Mouse (Mus musculus) thymus, postnatal 10 days (tissue): ENCODE data around the gene Trnt1.

Experiments used
- DNase-seq, 2 experiments: peaks; one replicate each; pipeline ENCODE4 v3.0.0; 2021; ENCODE audit warnings: low spot score in 2 of 2

Trnt1 gene

DNA sequence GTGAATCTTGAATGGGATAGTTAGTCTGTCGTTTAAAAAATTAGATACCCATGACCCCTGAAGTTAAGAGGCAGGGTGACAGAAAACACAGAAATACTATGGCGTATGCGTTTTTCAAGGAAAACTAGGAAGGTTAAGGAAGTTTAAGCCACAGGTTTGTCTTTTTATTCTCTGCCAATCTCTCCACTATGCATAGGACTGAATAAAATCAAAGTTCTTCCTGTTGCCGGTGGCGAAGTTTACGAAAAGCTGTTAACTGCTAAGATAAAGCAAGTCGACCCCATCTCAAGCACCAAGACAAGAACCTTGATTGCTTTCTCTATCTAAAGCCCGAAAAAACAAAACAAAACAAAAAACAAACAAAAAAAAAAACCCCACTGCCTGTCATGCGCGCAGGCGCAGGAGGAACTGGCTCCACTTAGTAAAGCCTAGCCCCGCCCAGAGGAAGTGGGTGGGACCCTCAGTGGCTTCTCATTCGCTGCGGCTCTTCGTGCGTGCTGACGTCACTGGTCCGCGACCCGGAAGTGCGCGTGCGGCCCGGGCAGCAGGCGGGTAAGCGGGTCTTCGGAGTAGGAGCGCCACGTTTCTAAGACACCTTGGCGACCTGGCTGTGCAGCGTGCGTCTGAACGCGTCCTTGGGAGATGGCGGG is at the start of gene Trnt1:
Trnt1 (plus strand) TSS at position 481 of the 650 bp plus-strand sequence.
- peak; percentile 95 to 98 for DNase-seq

DNA sequence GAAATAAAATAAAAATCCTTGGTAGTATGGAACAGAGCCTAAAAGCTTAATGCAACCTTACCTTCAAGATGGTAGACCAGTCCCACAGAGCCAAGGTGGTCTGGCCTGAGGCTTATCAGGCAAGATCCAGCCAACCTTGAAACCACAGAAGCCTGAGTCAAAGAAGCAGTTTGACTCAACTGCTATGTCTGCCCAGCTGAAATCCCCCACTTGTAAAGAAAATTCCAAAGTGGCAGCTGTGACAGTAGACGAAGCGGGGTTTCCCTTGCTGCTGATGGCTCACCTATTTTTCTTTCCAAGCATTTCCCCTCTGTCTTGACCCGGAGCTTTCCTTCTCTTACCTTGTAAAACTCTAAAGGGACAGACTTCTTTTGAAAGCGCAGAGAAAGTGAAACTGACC is 43.3 kb upstream of the Trnt1 start:
- DNase-seq, result no peak

GRCm38 (mm10) chr6:106726078-106726477 is 42.8 kb upstream of the Trnt1 start:
- no peak for DNase-seq

- no peak for DNase-seq
Observed at GRCm38 (mm10) chr6:106727703-106728102, 41.2 kb upstream of the Trnt1 start.

GRCm38 (mm10) chr6:106729682-106730314 is 39.1 kb upstream of the Trnt1 start:
- DNase-seq, result no peak

DNA sequence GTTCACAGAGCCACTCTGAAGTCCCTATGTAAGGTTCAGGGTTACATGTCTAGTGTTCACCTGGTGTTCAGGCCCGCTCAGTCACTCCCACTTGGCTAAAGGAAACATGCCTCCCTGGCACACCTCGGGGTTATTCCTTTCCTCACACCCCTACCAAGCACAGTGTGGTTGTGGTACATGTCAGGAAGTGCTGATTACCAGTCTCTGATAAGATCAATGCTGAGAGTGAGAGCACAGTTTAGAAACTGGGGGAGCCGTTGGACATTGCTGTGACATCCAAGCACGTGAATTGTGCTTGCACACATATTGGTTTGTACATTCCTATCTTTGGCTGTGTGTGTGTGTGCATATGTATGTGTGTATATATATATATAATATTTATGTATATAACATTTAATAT is 36.4 kb upstream of the Trnt1 start:
- DNase-seq, result no peak

DNA sequence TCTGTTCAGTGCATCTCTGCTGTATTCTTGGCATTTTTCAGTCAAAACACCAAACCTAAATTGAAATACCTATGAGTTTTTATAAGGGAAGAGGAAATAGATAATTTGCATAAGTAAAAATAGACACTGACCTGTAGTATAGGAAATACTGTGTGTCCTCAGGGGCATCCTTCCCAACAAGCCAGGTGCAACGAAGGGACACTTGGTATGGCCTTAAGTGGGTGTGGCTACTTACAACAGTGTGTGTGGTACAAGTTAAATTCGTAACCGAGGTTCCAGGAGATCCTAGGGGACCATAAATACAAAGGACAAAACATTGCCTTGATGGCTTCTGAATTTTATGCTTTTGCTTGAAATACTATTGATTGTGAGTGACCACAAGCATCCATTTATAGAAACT is 30.7 kb upstream of the Trnt1 start:
- DNase-seq, result no peak

DNA sequence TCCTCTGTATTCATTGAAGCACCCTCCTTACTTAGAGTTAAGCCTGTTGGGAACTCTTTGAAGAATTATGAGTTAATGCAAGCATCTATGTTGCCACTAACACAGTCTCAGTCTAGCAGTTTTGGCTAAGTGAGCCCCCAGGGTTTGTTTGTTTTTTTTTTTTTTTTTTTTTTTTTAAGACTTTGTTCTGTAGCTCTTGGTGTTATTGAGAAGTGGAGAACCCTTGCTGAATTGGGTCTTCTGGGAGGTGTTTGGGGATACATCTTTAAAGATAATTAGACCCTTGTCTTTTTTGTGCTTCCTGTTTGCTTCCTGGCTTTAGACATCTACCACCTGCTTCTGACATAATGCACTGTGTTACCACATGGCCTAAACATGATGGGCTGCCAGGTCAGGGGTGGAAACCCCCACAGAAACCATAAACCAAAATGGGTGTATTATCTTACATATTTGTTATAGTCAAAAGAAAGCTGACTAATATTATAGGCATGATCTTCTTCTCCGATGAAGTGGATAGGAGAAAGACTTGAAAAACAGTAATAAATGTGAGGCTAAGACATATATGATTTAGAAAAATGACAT is 28.6 kb upstream of the Trnt1 start:
- no peak for DNase-seq

GRCm38 (mm10) chr6:106743556-106744233 is 25.2 kb upstream of the Trnt1 start:
- no peak for DNase-seq

- DNase-seq, result no peak
Observed at GRCm38 (mm10) chr6:106745673-106746394, 23.1 kb upstream of the Trnt1 start.

DNA sequence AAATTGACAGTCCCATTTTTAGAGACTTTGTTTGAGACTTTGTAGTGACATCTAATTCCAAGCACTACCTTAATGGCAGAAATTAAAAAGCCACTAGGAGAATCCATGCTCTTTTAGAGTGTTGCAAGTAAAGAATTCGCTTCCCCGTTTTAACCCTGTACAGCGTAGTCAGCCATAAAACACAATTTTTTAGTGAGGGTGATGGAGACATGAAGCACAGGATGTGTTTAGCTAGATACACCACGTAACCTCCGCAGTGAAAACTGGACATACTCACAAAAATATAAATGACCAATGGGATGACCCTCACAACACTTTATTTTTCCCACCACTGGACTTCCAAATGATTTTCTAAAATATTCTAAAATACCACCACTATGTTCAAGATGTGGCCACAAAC is 21.7 kb upstream of the Trnt1 start:
- no peak for DNase-seq

GRCm38 (mm10) chr6:106747804-106748203 is 21.1 kb upstream of the Trnt1 start:
- no peak for DNase-seq

DNA sequence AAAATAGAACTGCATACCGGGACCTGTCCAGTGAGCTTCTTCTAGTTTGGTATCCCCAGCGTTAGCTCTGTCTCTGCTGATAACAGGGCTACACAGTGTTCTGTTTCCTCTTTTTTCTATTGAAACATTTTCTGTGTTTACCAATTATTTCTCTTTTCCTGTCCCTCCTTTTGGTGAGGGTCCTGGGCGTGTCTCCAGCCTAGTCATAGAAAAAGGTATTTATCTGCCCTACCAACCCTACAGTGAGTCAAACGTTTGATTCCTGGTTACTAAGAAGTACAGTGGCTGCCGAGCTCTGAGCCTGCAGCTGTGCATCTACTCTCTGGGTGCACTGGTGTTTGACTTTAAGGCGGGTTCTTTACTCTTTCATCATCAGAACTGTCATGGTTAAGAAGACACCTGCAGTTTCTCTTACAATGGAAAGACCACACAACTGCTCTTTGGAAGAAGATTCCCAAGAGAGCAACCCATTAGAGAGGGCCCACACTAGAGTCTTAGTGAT is 20.0 kb upstream of the Trnt1 start, which contains the start of gene Il5ra:
Il5ra (minus strand) TSS at position 151 of the 502 bp plus-strand sequence.
- DNase-seq, result peak; percentile 32 to 42

GRCm38 (mm10) chr6:106750291-106750690 is 18.6 kb upstream of the Trnt1 start:
- no peak for DNase-seq

DNA sequence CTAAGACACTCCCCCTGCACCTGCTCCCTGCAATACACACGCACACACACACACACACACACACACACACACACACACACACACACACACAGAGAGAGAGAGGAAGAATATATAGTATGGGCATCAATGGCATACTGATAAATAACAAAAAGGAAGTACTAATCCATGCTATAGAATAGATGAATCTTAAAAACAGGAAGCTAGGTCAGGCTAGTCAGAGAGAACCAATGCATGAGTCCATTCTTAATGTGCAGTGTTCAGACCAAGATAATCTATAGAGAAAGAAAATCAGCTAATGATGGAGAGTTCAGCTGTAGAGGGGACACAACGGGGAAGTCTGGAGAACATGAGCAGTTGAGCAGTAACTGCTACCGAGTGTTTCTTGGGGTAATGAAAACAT is 10.6 kb upstream of the Trnt1 start:
- DNase-seq, result no peak

DNA sequence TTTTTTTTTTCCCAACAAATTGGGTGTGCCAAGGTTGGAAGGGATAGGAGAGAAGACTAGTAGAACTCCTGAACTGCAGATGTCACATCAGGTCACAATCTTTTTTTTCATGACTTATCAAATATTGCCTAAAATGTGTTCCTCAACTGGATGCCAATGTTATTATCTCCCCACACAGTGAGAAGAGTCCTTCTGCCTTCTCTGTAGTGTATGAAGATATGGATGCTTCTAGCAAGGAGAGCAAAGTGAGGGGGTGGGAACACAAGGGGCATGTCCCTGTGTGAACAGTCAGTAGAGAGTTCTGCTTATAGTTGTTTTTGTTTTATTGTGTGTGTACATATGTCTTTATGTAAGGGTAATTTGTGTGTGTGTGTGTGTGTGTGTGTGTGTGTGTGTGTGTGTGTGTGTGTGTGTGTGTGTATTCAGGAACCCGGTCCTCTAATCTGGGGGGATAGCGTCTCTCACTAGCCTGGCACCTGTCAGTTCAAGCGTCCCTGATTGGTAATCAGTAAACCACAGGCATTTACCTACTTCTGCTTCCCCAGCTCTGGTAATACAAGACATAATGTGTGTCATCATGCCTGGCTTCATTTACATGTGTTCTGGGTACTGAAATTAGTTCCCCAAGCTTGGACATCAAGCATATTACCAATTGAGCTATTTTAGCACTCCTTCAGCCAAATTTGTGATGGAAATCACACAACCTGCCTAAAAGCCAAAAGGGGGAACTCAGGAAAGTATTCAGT is 8.3 kb upstream of the Trnt1 start:
- DNase-seq, result no peak

DNA sequence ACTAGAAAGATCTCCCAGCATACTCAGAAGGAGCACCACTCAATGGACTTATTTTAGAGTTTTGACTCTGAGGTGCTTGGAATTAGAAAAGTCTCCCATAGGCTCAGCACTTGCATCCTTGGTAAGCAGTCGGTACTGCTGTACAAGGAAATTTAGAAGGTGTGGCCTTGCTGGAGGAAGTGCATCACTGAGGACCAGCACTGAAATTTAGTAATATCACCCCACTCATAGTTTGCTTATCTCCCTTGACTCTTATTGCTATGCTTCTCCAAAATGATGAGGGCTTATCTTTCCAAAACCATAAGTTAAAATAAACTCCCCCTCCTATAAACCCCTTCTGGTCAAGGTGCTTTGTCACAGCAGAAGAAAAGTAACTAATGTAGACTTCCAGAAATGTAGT is 7.4 kb upstream of the Trnt1 start:
- no peak for DNase-seq

GRCm38 (mm10) chr6:106765892-106766291 is 3.0 kb upstream of the Trnt1 start:
- no peak for DNase-seq

GRCm38 (mm10) chr6:106766774-106767173 is 2.1 kb upstream of the Trnt1 start:
- no peak for DNase-seq

GRCm38 (mm10) chr6:106769290-106769866 is 458 bp downstream of the Trnt1 start:
- no peak for DNase-seq

DNA sequence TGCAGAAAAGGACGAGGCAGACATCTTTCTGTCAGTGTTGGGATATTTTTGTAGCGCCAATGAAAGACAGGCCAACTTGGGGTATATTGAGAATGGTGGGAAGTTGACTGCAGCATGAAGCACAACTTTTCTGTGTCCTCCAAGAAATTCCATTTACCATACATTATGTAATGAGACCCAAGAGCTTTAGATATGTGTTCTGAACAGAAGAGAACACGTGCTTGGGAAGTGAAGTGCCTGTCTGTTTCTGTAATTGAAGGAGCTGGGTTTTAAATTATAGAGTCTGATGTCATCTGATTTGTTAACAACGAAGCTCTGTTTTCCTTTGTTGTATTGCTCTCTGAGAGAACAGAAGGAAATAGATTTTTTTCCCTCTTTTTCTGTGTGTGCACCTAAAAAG is 1.1 kb downstream of the Trnt1 start:
- DNase-seq, result no peak
